Comparison of ENCODE assay signal across 31 mouse cellular contexts in the genomic region with DNA sequence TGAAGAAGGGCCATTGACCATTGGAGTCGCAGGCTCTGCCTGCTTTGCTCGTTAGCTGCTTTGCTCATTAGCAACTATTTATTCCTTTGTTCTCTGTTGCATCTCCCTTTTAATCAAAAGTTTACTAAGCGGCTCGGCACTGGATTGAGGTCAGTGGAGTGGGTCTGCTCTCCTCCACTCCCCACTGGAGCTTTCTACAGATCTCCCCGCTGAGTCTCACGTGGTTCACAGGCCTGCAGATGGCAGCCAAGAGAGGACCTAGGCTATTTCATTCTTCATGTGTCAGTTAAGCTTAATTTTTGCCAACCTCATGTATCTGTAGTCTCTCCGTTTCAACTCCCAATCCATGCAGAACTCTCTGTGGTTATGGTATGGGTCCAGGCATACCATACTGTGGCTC. TPM values are rescaled to one million over a fixed set of nuclear protein-coding genes. Genes with fewer than 3 reads are reported as not detected.
DNase-seq lines count a peak whose midpoint lies in the region; ATAC-seq and TF ChIP-seq lines count a peak whose summit lies in the region.
"Had no signal": no experiment of that assay in that cellular context is flagged by ENCODE, and none has a peak within 500 bp of the region (broad histone marks: within the 10 kb centered on the region; RNA-seq: fewer than 3 reads in every experiment).

No protein-coding gene starts in this region.

- H3K27ac ChIP-seq in heart, postnatal 0 days (ENCODE audit: low read depth), result no peak overlapping the region
- H3K27ac ChIP-seq in kidney, postnatal 0 days, result no peak overlapping the region
- H3K27ac ChIP-seq: embryonic facial prominence, embryonic 12.5 days; embryonic facial prominence, embryonic 15.5 days; gastrocnemius, adult 2 months; heart, adult 2 months; hindbrain, embryonic 12.5 days; hindbrain, embryonic 15.5 days had no signal

- no peaks in the 10 kb centered on the region for H3K9me3 ChIP-seq in heart, postnatal 0 days (replicated peaks; ENCODE audit: control insufficient read depth, low read length)
- no peaks in the 10 kb centered on the region for H3K9me3 ChIP-seq in kidney, postnatal 0 days (replicated peaks; ENCODE audit: low read length)
- H3K9me3 ChIP-seq: embryonic facial prominence, embryonic 12.5 days; embryonic facial prominence, embryonic 15.5 days; hindbrain, embryonic 12.5 days; hindbrain, embryonic 15.5 days had no signal

- no peak for DNase-seq in heart, postnatal 0 days (ENCODE audit: low spot score)
- DNase-seq in heart, adult 18-20 months, result no peak
- DNase-seq in kidney, postnatal 0 days (ENCODE audit: low spot score), result no peak
- no peak for DNase-seq in kidney, adult 9 months
- peak; percentile 86 for DNase-seq in retina, postnatal 1 day
- no peak for DNase-seq in retina, embryonic 14.5 days (ENCODE audit: low spot score)
- no peak for DNase-seq in urinary bladder, postnatal 10 days (ENCODE audit: low spot score)
- DNase-seq: adrenal gland, adult 2 months; adrenal gland, postnatal 14 days; B cell, adult 2 months; cerebellum, adult 11 months; cerebellum, adult 2 months; cerebellum, adult 9-11 months; cerebellum, postnatal 25 days; forebrain, postnatal 0 days; gastrocnemius, adult 2 months; gastrocnemius, postnatal 25 days; heart, adult 2 months; heart, postnatal 14 days; heart, postnatal 4 days had no signal

- H3K9ac ChIP-seq in heart, postnatal 0 days (replicated peaks; ENCODE audit: low read depth, low read length), result no peak overlapping the region
- H3K9ac ChIP-seq in kidney, postnatal 0 days (ENCODE audit: low read depth, low read length), result no peak overlapping the region
- H3K9ac ChIP-seq: embryonic facial prominence, embryonic 12.5 days; embryonic facial prominence, embryonic 15.5 days; forebrain, postnatal 0 days; hindbrain, embryonic 12.5 days; hindbrain, embryonic 15.5 days had no signal

- no peak overlapping the region for H3K4me2 ChIP-seq in heart, postnatal 0 days (ENCODE audit: low read depth, low read length)
- H3K4me2 ChIP-seq in kidney, postnatal 0 days (ENCODE audit: low read length), result no peak overlapping the region
- H3K4me2 ChIP-seq: embryonic facial prominence, embryonic 12.5 days; embryonic facial prominence, embryonic 15.5 days; heart, embryonic 11.5 days; hindbrain, embryonic 12.5 days; hindbrain, embryonic 15.5 days had no signal

- no peaks in the 10 kb centered on the region for H3K36me3 ChIP-seq in heart, postnatal 0 days (replicated peaks; ENCODE audit: control insufficient read depth, insufficient read depth, low read length)
- no peaks in the 10 kb centered on the region for H3K36me3 ChIP-seq in kidney, postnatal 0 days (ENCODE audit: insufficient read depth, low read length)
- H3K36me3 ChIP-seq: embryonic facial prominence, embryonic 12.5 days; embryonic facial prominence, embryonic 15.5 days; G1E; hindbrain, embryonic 12.5 days; hindbrain, embryonic 15.5 days had no signal

- WGBS in heart, postnatal 0 days, result 73% methylated on average over 7 of the region's 7 CpGs
- WGBS in kidney, postnatal 0 days, result 70% methylated on average over 7 of the region's 7 CpGs

- ATAC-seq in heart, postnatal 0 days (ENCODE audit: insufficient read depth, low read depth), result no peak
- no peak for ATAC-seq in kidney, postnatal 0 days (replicated peaks; ENCODE audit: low FRiP score, low read depth)
- ATAC-seq: forebrain, embryonic 14.5 days; forebrain, postnatal 0 days had no signal

- no peak for TF ChIP-seq EP300 in heart, postnatal 0 days (IDR thresholded peaks at IDR 0.05; ENCODE audit: low read depth)

- H3K27me3 ChIP-seq in heart, postnatal 0 days (ENCODE audit: control insufficient read depth, insufficient read depth, low read length), result 0 out of 2 replicates have a peak, but pooled peaks cover 1% of the 10 kb centered on the region
- H3K27me3 ChIP-seq in kidney, postnatal 0 days (ENCODE audit: insufficient read depth, low read length), result no peaks in the 10 kb centered on the region
- H3K27me3 ChIP-seq: CH12.LX had no signal

- no peaks in the 10 kb centered on the region for H3K4me1 ChIP-seq in heart, postnatal 0 days (ENCODE audit: control insufficient read depth, insufficient read depth)
- no peaks in the 10 kb centered on the region for H3K4me1 ChIP-seq in kidney, postnatal 0 days (replicated peaks; ENCODE audit: insufficient read depth, low read length)
- H3K4me1 ChIP-seq: embryonic facial prominence, embryonic 12.5 days; embryonic facial prominence, embryonic 15.5 days; hindbrain, embryonic 12.5 days; hindbrain, embryonic 15.5 days had no signal

- TF ChIP-seq CTCF in heart, postnatal 0 days (IDR thresholded peaks at IDR 0.05; ENCODE audit: low read depth), result 0 out of 2 replicates have a peak, but pooled peaks have one; percentile 3
- TF ChIP-seq CTCF in kidney, postnatal 0 days (IDR thresholded peaks at IDR 0.05; ENCODE audit: low read depth), result peak; percentile 27; the same call in 1 of the 2 replicates

- H3K4me3 ChIP-seq in heart, postnatal 0 days (ENCODE audit: low read depth, low read length), result no peak overlapping the region
- no peak overlapping the region for H3K4me3 ChIP-seq in kidney, postnatal 0 days (replicated peaks; ENCODE audit: low read depth, low read length)
- H3K4me3 ChIP-seq: embryonic facial prominence, embryonic 12.5 days; embryonic facial prominence, embryonic 15.5 days; gastrocnemius, adult 2 months; heart, adult 2 months; hindbrain, embryonic 12.5 days; hindbrain, embryonic 15.5 days had no signal

RNA-seq across cellular contexts. Expression of gene Lmx1a, which starts 16.5 kb away (rescaled TPM):
- total RNA-seq in heart, postnatal 0 days (2014; rRNA removed; ENCODE audit: low replicate concordance), result 0.04 TPM in 1 of 2 replicates, not detected in the other
- polyA plus RNA-seq in heart, postnatal 0 days (2015; fragmentation: Nextera tagmentation; extraction: Ambion mirVana), result not detected in 2 replicates
- not detected for total RNA-seq in heart, adult 18-20 months (2021)
- 0.04 TPM in 1 of 2 replicates, not detected in the other for polyA plus RNA-seq in kidney, postnatal 0 days (2015; fragmentation: Nextera tagmentation; extraction: Ambion mirVana)
- total RNA-seq: adrenal gland, postnatal 14 days; CH12.LX; common myeloid progenitor, adult 5-6 weeks; heart, adult 2 months; heart, postnatal 14 days; heart, postnatal 4 days had no signal
- polyA plus RNA-seq: adrenal gland, adult 2 months; frontal cortex, adult 2 months; G1E; heart, embryonic 14.5 days had no signal
